Mouse (Mus musculus): Measurements from ENCODE around the gene Tha1.

GRCm38 (mm10) chr11:117843434-117843833 lies 29.8 kb downstream of the Tha1 start:
- TF ChIP-seq GATA1 (IDR thresholded peaks at IDR 0.05; ENCODE audit: low read length) (no peak), TAL1 (IDR thresholded peaks at IDR 0.05; ENCODE audit: low read length) (no peak)

All from erythroblast, embryonic 14.5 days (primary cell).